Mouse (Mus musculus) T-helper 1 cell (primary cell): ENCODE results near the gene Kazn.

Source experiments
- in situ Hi-C: fragments of 300-600 bp; cut with MboI, MseI; formaldehyde crosslinking; loops from one replicate; pipeline ENCODE4 v1.15.1; 2025; ENCODE audit warnings: high pct_unique_total_duplicates

The Kazn gene

GRCm38 (mm10) chr4:142165835-142166701, 73.1 kb downstream of the Kazn start:
- in situ Hi-C loops = no loop called here

DNA sequence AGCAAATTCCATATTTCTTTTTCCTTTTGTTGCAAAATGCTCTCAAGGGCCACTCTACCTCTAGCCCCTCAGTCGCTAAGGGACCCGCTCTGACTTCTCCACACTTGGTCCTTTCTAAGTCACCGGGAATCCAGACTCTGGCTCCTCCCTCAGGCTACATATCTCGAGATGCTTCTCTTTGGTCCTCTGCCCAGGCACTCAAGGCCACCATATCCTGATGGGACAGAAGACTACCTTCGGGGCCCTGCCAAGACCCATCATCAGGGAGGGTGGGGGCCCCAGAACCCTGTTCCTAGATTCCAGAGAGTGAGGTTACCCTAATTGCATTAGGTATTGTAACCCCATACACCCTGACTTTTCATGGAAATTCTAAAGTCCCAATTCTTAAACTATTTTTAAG, 73.8 kb downstream of the Kazn start:
- in situ Hi-C loops = no loop called here

DNA sequence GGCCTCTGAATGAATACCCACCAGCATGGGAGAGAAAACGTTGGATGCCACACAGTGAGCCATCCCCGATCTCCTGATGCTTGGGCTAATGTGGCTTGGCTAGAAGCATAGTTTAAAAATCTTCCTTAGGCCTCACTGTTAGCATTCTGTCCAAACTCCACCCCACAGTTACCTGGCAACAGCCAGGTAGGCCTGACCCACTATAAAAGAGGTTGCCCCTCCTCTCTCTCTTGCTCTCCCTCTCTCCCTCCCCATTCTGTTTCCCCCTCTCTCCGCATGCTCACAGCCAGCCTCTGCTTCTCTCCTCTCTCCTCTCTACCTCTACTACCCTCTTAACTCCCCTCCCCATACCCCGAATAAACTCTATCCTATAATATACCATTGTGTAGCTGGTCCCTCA, 74.8 kb downstream of the Kazn start:
- in situ Hi-C loops = no loop called here

- in situ Hi-C loops = no loop called here
These were observed 75.3 kb downstream of the Kazn start for GRCm38 (mm10) chr4:142163862-142164261.

DNA sequence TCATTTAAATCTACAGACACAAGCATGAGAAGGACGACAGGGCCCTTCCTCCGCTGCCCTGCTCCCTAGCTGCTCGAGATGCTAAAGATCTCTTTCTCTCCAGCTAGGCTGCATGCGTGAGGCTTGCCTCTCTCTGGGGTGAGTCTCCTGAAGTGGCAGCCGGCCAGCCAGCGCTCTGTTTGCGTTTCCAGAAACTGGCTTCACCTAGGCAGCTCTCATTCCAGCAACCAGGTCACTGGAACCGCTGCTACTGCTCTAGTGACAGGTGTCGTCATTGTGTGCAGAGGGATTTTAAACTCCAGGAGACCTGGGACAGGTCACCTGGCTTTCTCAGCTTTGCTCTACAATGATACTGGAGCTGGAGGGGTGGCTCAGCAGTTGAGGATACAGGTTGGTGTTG, 76.5 kb downstream of the Kazn start:
- in situ Hi-C loops = no loop called here

DNA sequence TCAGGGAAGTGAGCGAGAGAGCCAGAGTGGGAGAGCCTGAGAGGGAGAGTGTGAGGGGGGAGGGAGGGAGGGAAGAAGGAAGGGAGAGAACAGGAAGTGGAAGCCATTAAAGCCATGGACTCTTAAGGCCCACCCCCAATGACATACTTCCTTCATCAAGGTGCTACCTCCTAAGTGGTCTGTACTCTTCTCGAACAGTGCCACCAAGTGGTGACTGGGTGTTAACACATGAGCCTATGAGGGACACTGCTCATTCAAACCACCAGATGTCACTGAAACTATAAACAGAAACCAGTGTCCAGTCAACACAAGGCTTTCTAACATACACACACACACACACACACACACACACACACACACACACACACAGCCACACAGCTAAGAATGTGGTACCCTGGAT, 77.1 kb downstream of the Kazn start:
- in situ Hi-C loops = no loop called here

DNA sequence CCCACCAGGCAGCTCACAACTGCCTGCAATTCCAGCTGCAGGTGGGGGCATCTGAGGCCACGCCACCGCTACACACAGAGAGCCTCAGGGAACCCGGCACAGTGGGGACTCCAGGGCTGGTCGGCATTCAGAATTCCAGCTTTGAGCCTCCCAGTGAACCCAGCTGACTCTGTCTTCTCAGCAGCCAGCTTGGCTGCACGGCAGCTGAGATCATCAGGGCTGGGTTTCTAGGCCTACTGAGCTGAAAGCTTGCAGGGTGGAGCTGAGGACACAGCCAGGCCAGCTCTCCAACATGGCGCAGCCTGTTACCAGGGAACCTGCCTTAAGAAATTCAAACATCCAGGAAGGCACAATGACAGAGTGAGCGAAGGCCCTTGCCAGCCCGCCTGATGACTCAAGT, 79.2 kb downstream of the Kazn start:
- in situ Hi-C loops = no loop called here

GRCm38 (mm10) chr4:142156506-142156905, 82.7 kb downstream of the Kazn start:
- in situ Hi-C loops = loop anchor here (10.0 kb wide), 1 partner anchor 878 kb away; no protein-coding TSS in a partner anchor

DNA sequence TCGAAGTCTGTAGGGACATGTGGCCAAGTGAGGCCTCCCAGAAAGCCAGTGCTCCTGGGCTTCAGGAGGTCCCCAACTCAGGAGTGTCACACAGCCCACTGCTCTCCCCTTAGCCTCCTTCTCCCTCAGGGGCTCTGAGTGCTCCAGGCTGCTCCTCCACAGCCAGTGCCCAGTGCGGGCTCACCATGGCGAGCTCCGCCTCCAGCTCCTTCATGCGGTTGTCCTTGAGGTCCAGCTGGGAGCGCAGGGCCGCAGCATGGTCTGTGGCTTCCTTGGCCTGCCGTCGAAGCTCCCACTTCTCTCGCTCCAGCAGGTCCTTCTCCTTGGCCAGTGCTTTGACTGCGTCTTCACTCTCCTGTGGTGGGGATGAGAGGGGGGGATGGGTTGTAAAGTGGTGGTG, 85.0 kb downstream of the Kazn start:
- in situ Hi-C loops = loop anchor here (10.0 kb wide), 1 partner anchor 881 kb away; no protein-coding TSS in a partner anchor

DNA sequence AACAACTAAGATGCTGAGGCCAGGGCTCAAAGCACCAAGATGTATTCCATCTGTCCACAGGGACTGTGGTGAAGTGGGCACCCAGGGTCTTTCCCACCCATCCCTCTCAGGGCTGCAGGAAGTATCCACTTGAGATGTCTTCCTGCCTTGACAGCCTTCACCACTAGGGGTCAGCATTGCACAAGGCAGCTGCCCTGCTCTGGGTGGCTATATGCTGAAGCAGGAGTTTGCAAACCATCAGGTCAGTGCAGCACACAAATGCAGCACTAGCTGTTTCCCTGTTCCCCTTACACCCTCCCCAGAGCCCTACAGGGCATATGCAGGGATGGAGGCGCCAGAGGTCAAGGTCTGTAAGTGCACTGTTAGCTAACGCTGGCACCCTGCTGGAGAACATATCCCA, 85.7 kb downstream of the Kazn start:
- in situ Hi-C loops = loop anchor here (10.0 kb wide), 1 partner anchor 881 kb away; no protein-coding TSS in a partner anchor

DNA sequence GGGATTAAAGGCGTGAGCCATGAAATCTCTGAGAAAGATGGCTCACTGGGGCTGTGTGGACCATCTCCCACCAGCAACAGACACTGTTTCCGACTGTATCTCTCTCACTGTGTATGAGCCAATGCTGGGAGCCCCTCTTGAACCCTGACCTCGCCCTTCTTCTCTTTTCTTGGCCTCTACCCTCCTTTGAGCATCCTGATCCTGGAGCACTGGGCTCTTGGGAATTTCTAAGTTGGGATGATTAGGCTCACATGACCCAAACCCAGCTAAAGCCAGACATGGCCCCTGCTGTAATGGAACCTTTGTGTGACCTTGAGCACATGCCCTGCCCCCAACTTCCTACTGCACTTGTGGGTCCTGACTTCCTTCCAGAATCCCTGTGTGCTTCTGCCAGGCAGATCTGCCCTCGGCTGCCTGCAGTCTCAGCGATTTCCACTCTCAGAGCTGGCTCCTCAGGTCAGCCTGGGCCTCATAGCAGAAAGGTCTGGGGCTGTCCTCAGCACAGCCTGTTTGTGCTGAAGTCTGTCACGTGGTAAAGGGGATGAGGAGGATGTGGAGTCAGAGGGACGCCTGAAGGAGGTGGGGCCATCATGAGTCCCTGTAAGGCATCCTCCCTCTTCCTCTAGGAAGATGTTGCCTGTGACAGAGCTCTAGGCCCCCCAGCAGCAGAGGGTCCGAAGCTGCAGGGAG, 86.3 kb downstream of the Kazn start:
- in situ Hi-C loops = loop anchor here (10.0 kb wide), 1 partner anchor 882 kb away; no protein-coding TSS in a partner anchor

DNA sequence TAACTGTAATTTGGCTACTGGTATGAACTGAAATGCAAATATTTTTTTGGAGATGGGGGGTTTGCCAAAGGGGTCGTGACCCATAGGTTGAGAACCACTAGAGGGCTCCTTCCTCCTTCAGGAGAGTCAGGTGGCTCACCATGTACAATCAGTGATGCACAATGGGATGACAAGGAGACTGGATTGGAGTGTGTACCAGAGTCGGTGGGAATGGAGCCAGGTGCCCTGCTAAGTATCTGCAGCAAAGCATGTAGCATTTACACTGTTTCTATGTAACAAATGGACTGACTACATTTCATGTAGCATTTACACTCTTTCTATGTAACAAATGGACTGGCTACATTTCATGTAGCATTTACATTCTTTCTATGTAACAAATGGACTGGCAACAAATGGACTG, 89.1 kb downstream of the Kazn start:
- in situ Hi-C loops = loop anchor here (10.0 kb wide), 1 partner anchor 885 kb away; no protein-coding TSS in a partner anchor

DNA sequence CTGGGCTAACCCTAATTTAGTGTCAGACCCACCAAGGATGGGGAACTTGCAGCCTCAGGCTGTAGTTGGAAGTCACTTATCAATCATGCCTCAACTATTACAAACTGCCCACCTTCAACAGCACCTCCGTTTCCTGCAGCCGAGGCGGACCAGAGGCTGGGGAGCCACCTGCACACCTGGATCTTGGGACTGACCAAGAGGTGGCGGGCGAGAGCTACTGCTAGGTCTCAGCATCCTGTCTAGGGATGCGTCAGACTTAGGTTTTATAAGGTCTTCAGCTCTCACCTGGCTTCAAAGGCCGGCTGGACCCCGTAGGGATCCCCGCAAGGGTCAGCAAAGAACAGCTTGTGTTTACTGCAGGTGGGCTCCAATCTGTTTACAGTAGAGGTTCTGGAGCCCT, 90.0 kb downstream of the Kazn start:
- in situ Hi-C loops = no loop called here

GRCm38 (mm10) chr4:142147671-142148070, 91.5 kb downstream of the Kazn start:
- in situ Hi-C loops = no loop called here

- in situ Hi-C loops = no loop called here
These were observed 95.1 kb downstream of the Kazn start for GRCm38 (mm10) chr4:142144096-142144495.

DNA sequence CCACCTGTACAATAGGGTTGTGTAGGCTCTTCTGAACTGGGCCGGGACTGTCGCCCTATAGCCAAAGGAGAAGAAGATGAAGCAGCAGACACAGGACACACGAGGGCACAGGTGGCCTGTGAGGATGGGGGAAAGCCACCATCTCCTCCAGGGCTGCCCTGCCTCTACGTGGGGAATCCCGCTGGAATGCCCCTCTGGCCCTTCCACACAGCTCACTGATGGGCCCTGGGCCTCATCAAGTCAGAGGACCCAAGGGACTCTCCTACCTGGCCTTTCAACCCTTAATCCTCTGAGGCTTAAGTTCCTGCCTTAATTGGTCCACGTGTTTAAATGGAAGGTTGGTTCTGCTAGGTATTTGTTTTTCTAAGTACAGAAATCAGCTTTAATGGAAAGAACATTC, 95.9 kb downstream of the Kazn start:
- in situ Hi-C loops = no loop called here

DNA sequence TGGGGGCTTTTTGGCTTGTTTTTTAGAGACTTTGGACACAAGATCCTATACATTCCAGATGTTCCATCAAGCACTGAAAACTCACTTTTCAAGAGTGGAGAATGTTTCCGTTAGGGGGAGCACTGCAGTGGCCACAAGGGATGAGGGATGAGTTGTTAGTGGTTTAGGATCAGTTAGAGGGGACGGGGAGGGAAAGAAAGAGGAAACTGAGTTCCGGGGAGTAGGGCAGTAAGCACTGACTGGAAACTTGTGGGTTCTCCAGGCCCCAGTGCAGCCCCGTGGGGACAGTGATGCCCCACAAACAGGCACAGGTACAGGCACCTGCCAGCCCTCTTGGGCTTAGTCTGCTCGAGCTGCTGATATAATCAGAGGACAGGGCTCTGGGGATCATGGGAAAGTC, 99.5 kb downstream of the Kazn start:
- in situ Hi-C loops = no loop called here

DNA sequence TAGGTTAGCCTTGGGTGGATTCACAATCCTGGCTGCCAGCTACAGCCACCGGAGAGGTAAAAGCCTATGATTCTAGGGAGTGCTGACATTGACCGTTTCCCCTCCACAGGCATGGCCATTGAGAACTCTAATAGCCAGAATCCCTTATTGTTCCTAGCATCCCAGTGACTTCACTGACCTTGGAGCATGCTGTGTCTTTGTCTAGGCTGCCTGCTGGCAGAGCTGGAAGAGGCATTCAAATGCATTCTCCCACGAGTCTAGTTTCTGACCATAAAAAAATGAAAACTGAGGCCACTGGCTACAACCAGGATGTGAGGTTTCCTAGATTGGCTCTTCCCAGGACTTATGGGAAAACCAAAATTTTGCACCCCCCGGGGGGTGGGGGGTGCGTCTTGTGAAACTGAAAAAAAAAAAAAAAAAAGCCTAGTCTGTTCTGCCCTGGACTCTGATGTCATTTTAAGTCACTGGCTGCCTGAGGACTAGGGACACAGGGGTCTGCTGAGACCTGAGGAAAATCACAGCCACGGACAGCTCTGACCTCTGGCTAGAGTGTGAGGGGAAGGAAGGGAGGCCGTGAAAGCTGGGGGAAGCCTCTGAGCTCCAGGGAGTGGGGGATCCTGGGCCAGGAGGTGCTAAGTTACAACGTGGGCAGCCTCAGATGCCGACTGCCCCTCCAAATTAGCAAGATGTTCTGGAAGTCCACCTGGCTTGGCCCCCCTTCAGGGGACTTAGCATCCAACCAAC, 100.7 kb downstream of the Kazn start:
- in situ Hi-C loops = no loop called here

- in situ Hi-C loops = no loop called here
These were observed 102.3 kb downstream of the Kazn start for GRCm38 (mm10) chr4:142136766-142137503.

DNA sequence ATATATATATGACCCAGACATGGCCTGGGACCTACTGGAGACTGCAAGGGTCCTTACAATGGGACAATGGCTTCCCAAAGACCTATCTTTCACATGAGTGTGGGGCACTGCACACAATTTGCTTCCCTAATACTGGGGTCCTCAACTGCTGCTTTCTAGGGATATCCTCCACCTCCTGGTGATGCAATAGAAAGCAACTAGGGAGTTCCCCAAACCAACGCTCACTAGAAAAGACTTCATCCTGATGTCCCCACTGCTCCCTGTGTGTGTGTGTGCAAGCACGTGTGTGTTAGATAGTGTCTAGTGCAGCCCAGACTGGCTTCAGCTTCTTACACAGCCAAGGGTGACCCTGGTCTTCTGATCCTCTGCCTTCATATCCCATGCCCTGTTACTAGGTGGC, 103.7 kb downstream of the Kazn start:
- in situ Hi-C loops = no loop called here

GRCm38 (mm10) chr4:142130162-142130561, 109.0 kb downstream of the Kazn start:
- in situ Hi-C loops = no loop called here
